Mouse (Mus musculus) right cerebral cortex, postnatal 36 days (tissue): ENCODE measurements around the gene Fam83g.

Experiments used
- DNase-seq, 2 experiments: peaks; one replicate each; pipeline ENCODE4 v3.0.0; 2022; ENCODE audit warnings: low spot score in 2 of 2, mixed read lengths in 1 of 2

Gene Fam83g

GRCm38 (mm10) chr11:61652216-61652615, 31.7 kb upstream of the Fam83g start:
- no peak for DNase-seq

GRCm38 (mm10) chr11:61652686-61653447, 31.0 kb upstream of the Fam83g start, which contains the start of gene Grap:
Gene Grap, plus strand, starts transcription at chr11:61653265.
- no peak for DNase-seq

GRCm38 (mm10) chr11:61653568-61653967, 30.3 kb upstream of the Fam83g start:
- no peak for DNase-seq

GRCm38 (mm10) chr11:61654786-61655311, 29.0 kb upstream of the Fam83g start:
- DNase-seq: no peak

GRCm38 (mm10) chr11:61655649-61656048, 28.2 kb upstream of the Fam83g start:
- no peak for DNase-seq

GRCm38 (mm10) chr11:61656148-61656850, 27.6 kb upstream of the Fam83g start:
- DNase-seq: no peak

- DNase-seq: no peak
Observed at GRCm38 (mm10) chr11:61657432-61657831, 26.5 kb upstream of the Fam83g start.

GRCm38 (mm10) chr11:61658360-61658922, 25.4 kb upstream of the Fam83g start:
- DNase-seq: no peak

- peak in 1 of 2 experiments; percentile 24 for DNase-seq
Observed at GRCm38 (mm10) chr11:61659011-61659858, 24.7 kb upstream of the Fam83g start.

GRCm38 (mm10) chr11:61660001-61660400, 23.9 kb upstream of the Fam83g start:
- DNase-seq: no peak

GRCm38 (mm10) chr11:61660806-61661392, 23.0 kb upstream of the Fam83g start:
- no peak for DNase-seq

- no peak for DNase-seq
Observed at GRCm38 (mm10) chr11:61662189-61662588, 21.7 kb upstream of the Fam83g start.

- no peak for DNase-seq
Observed at GRCm38 (mm10) chr11:61665401-61665800, 18.5 kb upstream of the Fam83g start.

- peak; percentile 34 to 53 for DNase-seq
Observed at GRCm38 (mm10) chr11:61665991-61666799, 17.7 kb upstream of the Fam83g start.

- DNase-seq: no peak
Observed at GRCm38 (mm10) chr11:61667248-61667647, 16.6 kb upstream of the Fam83g start.

GRCm38 (mm10) chr11:61667782-61668181, 16.1 kb upstream of the Fam83g start:
- DNase-seq: no peak

GRCm38 (mm10) chr11:61669492-61670490, 14.1 kb upstream of the Fam83g start:
- no peak for DNase-seq

GRCm38 (mm10) chr11:61671781-61672383, 12.0 kb upstream of the Fam83g start:
- no peak for DNase-seq

GRCm38 (mm10) chr11:61673686-61674085, 10.2 kb upstream of the Fam83g start:
- DNase-seq: no peak
